Mouse (Mus musculus) kidney, adult 8-10 months (tissue): ENCODE measurements at regions not wholly inside any gene's neighbourhood (a gene's known extent, or its start where the extent isn't known, plus 50 kb on each side); places are given as distances from the start of the nearest gene placed in this dataset.
A peak's percentile ranks its signal among the peaks of the same experiment; 100 is the strongest.

Experiments used
- DNase-seq, 2 experiments: peaks; one replicate each; pipeline ENCODE4 v3.0.0; 2022

DNA sequence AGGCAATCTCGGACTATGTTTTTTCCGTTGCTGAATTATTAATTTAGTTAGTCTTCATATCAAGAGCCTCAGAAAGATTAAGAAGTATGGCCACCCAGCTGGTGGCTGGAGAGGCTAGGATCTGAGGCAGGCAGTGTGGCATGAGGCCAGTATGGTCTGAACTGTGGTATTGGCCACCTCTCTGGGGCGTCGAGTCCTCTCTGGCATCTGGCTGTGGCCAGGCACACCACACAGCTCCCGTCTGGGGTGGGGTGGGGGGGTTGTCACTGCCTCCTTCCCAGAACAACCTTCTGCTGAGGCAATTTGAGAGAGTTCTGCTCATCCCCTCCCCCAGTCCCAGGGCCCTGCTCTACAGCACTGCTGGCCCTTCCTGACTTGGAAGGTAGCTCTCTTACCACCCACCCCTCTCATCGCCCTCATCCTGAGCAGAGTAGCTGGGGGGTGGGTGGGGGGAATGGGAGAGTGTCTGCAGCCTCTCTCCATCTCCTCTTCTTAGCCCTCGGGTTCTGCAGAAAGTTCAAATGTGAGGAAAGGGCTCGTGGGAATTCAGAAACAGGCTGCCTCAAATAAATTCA lies 103.2 kb downstream of the Vegfa start:
- DNase-seq: no peak

DNA sequence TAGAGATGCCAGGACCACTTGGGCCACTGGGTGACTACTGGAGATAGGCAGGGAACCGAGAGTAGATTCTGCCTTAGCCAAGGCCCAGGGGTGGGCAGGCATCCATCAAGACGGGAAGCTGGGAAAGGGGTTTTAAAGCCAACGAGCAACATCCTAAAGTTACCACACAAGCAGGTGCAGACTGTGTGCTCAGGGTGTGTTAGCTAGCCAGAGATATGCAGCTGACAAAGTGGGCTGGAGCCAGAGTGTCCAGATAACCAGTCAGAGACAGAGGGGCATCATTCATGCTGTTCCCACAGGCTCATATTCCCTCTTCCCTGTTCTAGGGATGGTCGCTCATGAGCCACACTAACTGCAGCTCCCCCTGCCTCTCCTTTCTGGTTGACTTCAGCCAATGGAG lies 104.2 kb downstream of the Vegfa start:
- no peak for DNase-seq

DNA sequence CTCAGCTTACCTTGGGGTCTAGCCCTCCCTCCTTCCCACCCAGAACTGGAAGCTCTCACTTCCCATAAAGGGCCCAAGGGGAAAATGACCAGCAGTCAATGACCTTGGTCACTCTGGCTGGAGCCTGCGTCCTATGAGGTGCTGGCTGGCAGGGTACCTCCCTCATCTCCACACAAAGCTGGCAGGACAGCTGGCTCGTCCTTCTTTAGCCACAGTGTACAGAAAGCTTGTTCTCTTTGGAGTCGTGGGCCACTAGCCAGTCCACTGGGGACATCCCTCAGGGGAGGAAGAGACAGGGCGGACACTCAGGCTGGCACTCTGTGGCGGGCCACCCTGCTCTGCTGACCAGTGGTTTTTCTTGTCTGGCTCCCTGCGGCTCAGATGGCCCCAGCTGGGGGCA lies 106.3 kb downstream of the Vegfa start:
- peak in 1 of 2 experiments; percentile 20 for DNase-seq

DNA sequence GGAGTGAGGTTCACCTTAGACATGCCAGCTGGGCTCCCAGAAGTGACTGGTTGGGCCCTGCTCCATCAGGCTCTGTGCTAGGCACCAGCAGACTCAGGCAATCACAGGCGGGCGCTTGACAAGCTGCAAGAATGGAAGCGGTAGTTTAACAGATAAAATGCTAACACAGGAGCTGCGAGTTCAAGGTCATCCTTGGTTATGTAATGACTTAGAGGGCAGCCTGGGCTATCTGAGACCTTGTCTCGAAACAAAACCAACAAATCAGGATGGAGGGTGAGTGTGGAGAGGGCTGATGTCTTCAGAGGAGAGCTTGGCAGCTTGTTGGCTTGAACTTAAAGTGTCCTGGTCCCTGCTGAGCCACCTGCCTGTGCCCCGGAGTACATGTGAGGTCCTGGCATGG lies 107.6 kb downstream of the Vegfa start:
- no peak for DNase-seq

DNA sequence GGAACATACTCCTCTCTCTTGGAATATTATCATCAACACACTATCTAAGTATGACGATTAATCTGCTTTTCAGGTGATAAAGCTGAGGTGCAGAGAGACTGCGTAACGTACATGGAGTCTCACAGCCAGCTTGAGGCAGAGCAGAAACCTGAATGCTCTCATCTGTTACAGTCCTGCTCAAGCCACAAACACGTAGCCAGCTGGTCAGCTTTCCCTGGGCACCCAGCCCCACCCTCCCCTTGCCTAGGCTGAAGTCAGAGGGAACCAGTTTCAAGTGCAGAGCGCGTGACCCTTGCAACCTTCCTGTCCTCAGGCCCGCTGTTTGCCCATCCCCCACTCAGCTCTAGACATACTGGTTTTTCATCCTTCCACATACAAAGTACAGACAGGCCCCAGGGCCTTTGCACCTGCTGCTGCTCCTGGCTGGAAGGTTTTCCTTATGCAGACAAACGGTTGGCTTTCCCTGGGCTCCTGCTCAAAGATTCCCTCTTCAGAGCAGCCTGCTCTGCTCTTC lies 108.9 kb downstream of the Vegfa start:
- peak; percentile 56 to 66 for DNase-seq

DNA sequence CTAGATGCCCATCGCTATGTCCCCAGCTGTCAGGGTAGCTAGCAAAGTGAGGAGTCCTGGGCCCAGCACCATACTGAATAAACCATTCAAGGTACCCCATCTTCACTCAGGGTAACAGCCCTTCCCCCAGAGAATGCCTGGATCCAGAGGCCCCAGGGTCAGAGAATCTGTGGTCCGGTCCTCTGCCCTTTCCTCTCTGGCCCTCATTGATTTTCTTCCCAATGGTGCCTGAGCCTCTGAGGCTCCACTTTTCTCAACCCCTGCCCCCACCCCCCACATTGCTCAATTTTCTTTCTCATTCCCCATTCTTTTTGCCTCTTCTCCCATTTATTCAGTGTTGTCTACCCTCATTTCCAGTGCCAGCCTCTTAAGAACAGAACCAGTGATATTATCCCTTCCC lies 114.5 kb downstream of the Vegfa start:
- no peak for DNase-seq

DNA sequence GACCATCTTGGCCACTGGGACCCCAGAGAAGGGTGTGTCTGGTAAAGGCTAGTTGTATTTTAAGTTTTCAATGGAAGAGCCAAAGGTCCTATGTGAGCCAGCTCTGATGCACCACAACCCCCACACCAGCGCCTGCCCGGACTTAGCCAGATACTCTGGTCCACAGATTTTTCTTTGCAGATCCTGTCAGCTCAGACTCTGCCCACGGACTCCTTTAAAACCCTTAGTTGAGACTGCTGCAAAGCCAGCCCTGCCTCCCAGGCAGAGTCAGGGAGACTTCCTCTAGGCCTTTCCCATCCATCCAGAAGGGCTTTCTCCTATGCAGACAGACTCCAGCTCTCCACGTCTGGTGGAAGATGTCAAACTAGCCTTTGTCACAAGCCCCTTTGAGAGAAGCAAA lies 115.2 kb downstream of the Vegfa start:
- DNase-seq: no peak

DNA sequence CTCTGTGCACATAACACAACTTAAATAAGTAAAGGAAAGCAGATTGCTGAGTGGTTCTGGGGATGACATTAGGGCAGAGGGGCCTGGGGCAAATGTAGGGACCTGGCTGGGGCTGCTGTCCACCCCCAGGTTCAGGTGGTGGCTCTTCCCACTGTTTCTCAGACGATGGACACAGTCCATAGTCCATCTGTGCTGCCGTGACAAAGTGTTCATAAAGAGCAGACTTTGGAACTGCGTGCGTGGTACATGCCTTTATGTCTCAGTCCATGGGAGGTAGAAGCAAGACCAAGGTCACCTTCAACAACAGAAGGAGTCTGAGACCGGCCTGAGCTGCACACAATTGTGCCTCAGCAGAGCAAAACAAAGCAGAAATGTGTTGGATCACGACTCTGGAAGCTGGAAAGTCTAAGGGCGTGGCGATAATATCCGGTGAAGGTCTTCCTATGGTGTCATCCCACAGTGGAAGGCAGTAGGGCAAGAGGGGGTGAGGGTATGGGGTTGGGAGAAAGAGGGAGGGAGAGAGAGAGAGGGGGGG lies 117.4 kb downstream of the Vegfa start:
- no peak for DNase-seq

DNA sequence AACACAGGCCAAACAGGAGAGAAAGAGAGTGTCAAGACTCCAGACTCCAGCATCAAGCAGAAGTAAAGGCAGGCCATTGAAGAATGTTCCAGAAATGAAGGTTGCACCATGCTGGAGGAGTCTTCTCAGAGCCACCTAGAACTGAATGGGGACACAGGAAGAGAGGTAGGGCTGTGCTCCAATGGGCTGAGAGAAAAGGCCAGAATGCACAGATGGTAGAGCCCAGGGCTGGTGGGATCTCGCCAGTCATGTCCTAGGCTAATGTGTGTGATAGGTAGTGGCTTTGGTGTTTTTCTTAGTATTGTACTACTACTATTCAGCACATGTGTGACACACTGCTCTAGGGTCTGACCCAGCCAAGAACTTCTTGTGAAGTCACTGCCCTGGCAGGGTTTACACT lies 117.9 kb downstream of the Vegfa start:
- DNase-seq: no peak

DNA sequence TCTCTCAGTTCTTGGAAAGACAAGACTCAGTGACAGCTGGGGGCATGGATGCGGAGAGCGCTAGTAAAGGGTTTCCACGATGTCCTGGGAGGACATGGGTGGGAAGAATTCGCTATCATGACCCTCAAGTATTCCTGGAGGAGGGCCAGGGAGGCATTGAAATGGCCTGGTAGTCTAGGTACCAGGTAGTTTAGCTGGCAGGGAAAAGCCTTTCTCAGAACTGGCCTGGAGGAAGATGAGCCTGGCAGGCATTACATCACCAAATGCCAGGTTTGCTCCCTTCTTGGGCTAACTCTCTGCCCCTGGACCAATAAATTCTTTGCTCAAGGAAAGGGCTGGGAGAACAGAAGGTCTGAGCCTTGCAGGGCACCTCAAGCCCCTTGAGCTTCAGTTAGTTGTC lies 118.5 kb downstream of the Vegfa start:
- DNase-seq: no peak

DNA sequence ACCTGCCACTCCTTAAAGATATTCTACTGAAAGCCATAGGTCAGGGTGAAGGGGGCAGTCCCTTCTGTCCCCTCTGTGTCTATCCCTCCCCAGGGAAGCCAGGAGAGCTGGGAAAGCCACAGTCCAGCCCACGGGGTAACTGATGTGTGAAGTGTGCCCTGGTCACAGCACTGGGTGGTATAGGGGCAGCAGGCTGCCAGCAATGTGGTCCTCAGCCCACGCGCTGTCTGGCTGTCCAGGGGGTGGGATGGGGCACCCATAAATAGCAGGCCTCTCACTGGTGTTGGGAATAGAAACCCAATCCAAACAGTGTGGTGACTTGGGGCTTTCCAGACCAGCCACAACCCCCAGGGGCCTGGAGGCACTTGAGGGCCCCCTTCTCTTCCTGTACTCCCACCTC lies 120.0 kb downstream of the Vegfa start:
- no peak for DNase-seq

DNA sequence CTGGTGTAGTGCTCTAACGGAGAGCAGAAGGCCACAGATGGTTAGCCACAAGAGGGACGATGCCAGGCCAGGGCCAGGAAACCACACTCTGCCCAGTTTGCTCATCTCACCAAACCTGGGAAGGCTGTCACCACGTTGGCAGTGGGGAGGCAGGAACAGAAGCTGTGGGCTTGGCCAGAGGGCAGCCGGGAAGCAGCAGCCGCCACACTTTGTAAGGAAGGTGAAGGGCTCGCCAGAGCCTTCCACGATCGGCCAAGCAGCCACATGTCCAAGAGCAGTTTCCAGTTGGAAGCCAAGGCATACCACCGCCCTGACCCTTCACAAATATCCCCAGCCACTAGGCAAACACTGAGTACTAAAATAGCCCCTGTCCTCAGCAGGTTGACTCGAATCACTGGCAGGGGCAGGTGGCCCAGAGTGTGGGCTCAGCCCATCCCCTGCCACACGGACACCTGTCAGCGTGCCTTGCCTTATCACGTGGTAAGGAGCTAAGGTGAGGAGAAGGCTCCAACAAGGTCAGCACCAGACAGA lies 120.9 kb downstream of the Vegfa start:
- no peak for DNase-seq

DNA sequence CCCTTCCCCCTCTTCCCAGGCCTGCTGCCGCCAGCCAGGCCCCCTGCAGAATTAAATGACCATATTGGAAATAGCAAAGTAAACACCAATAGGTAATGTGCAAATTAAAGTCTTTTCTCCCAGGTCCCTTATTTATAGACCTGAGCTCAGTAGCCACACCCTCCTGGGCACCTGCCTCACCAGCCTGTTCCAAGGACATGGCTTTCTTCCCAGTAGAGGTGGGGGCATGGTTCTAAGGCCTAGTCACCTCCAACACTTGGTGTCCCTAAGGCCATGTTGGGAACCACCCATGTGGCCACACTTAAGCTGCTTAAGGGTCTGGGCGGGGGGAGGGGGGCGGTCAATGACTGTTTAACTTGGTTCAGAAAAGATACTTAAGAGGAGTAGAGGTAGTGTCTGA lies 121.9 kb downstream of the Vegfa start:
- DNase-seq: no peak

DNA sequence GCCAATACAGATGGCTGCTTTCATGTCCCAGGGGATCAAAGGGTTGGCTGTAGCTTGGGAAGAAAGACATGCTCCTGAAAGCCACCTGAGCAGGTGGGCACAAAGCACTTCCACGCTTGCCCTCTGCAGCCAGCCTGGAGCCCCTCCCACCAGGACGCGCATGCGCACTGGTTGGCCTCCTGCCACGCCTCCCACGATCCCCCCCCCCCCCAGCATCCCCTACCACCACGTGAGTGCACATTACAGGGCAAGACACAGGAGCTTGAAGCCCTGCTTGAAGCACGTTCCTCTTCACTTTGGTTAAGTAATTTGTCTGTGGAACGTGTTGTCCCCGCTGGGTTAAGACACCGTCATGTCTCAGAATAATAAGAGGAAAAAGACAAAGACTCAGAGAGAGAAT lies 124.6 kb downstream of the Vegfa start:
- no peak for DNase-seq

DNA sequence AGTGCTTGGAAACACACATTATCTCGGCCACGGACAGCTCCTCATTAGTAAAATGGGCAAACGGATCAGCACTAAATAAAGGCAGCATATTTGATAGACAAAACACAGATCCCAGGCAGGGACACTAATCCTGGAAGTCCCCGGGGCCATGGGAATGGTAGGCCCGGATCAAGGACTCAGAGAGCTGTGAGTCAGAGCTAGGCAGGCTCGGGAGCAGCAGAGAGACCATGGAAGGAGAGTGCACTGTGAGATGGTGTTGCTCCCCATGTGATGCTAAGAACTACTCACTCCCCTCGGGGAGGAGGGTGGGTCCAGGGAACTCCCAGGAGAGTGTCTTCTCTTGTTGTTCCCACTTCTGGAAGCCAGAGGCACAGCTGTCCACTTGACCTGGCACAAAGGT lies 126.6 kb downstream of the Vegfa start:
- DNase-seq: no peak

DNA sequence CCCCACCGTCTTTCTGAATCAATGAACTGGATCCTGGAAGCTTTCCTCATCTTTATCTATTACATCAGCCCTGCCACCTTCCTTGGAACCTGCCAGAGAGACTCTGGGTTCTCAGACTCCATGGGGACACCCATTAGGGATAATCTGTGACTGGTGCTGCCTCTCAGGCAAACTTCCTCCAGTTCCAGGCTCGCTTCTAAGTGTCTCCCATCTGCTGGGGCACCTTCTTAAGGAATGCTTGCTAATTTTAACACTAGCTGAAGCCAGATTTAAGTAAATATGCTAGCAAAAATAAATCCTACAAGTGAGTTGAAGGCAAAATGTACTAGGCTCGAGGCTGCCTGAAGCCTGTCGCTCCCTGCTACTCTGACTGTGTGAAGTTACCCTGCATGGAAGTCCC lies 127.9 kb downstream of the Vegfa start:
- no peak for DNase-seq

DNA sequence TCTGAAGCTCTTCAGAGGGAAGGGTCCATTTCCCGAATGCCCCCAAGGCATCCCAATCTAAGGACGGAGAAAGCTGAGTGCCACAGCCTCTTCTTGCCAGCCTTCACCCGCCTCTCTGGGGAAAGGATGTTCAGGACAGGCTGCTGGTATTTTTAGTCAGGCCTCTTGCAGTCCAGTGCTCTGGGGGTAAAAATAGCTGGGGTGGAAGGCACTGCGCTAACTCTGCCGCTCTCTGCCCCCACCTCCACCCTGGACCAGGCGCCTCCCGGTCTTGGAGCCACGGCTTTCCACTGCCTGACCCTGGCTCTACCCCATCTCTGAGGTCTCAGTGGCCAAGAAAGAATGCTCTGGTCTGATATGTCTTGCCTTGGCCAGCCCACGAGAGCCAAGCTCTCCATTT lies 128.9 kb downstream of the Vegfa start:
- no peak for DNase-seq

DNA sequence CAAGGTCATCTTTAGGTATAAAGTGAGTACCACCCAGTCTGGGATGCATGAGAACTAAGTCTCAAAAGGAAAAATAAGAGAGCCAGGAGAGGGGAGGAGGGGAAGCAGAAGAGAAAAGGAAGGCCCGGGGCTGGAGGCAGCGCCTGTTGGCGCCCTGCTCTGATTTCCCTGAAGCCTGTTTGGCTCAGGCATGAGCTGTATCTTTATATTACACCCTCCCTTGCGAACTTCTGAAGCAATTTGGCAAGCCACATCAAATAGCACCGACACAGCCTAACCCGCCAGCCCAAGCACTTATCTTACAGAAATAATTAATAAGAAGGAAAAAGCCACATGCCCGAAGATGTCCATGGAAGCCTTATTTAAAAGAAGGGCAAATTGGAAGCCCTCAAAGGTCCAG lies 129.5 kb downstream of the Vegfa start:
- DNase-seq: no peak

DNA sequence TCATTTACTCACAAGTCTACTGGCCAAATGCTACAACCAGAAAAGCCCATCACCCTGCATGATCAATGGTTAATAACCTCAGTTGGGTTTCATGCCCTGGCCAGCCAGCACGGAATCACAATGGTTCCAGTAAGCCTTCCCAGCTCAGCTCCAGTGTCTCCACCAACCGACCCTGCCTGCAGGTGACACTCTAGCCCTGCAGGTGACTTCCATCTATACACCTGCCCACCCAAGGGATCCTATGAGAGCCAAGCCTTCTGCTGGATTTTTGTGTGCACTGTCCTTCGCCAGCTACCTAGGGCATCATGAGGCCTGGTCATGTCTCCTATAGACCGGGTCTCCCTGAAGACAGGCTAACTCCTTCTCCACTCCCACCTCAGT lies 135.3 kb downstream of the Vegfa start:
- no peak for DNase-seq

DNA sequence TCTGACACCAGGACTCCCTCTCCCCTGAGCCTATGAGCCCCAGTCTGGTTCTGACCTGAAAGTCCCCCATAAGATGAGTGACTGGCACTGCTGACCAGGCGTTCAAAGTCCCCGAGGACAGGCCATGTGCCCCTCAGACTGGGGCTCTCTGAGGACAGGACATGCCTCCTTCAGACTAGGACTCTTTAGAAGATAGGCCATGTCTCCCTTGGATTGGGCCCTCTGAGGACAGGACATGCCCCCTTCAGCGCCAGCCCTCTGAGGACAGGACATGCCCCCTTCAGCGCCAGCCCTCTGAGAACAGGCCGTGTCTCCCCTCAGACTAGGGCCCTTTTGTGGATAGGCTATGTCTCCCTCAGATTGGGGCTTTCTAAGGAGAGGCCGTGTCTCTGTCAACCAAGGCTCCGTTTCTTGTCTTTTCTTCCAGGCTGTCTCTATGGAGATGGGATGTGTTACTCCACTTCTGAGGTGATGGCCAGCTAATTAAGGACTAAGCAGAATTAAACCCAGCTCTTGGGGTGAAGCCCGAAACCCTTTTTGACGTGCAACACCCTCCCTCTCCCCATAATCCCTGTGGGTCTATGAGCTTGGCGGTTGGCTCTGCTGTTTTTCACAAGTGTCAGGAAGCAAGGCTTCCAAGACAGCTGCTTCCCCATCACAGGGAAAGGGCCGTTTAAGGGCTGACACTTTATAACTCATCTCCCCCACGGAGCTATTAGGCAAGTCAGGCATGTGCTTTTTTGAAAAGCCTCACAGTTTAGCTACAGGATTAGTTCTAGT lies 135.8 kb downstream of the Vegfa start:
- DNase-seq: no peak

DNA sequence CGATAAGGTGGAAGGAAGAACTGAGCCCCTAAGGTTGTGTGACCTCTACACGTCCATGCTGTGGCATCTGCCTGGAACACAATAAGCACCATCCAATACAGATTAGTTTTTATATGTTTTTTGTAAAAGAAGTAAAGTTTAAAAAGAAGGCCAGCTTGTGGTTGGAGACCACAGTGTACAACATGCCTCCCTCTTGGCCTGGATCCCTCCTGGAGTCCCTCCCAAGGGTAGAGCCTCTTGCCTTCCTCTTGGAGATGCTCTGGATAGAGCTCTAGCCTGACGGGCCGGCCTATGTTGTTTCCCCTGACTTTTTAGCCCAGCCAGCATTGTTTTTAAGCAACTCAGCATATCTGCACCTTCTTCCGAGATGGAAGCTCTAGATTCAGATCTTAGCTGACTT lies 138.0 kb downstream of the Vegfa start:
- no peak for DNase-seq

DNA sequence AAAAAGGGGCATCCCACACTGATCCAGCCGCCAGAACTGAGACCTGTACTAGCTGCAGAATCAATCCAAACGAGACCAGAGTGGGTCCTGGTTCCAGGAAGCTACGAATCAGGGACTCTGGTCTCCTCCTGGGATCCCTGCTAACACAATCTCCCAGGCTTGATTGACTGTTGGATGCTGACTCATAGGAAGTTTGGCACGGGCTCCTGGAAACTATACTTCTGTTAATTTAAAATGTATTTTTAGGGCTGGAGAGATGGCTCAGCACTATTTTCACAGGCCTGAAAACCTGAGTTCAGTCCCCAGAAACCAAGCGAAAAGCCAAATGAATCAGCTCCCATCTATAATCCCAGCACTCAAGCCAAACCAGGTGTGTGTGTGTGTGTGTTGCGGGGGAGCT lies 138.5 kb downstream of the Vegfa start:
- no peak for DNase-seq

DNA sequence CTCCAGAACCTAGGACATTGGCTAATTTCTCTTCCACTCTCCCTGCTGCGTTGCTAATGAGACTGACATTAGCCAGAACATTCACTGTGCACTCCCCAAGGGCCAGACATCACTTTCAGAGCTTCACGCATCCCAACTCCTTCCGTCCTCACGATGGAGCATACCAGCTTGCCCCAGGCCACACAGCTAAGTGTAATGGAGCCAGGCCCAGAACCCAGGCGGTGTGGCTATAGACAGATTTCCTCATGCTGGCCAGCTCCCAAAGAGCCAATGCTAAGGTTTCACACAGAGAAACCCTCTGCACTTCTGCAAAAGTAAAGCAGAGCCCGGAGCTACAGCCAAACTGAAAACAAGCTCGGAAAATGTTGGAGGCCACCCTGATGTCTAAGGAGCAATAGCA lies 139.1 kb downstream of the Vegfa start:
- DNase-seq: no peak

DNA sequence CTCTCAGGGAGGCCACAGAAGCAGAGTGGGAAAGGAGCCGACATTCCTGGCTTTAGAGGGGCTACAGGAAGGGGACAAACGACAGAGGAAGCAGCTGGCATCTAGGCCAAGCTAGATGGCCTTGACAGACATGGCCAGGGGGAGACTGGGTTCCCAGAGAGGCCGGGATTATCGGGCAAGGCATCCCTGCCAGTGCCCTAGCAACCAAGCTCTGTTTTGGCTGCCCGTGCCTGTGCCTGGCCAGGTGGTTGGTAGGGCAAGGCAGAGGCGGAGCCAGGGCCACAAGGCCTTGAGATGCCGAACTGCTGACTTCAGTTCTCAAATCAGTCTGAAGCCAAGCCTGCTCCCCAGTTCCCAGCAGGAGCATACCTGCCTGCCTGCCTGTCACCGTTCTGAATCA lies 142.7 kb downstream of the Vegfa start:
- peak in 1 of 2 experiments; percentile 32 for DNase-seq
